Mouse (Mus musculus) frontal cortex, adult 2 months (tissue): ENCODE data around the gene Chchd10. TPM values are rescaled to one million over a fixed set of nuclear protein-coding genes. Genes with fewer than 3 reads are reported as not detected.

Experiments
- DNase-seq, 2 experiments: peaks; one replicate each; pipeline ENCODE4 v3.0.0; 2022; ENCODE audit warnings: low spot score in 1 of 2; ENCODE audit errors: extremely low spot score in 1 of 2
- polyA plus RNA-seq: library from polyadenylated mRNA; depleted of rRNA; stranded (reverse); fragments of >200 nt; gene quantifications from 2 replicates; pipeline ENCODE4 v1.2.3, GENCODE M21; 2012

Gene Chchd10
- polyA plus RNA-seq, 1 experiment: 453 TPM

DNA sequence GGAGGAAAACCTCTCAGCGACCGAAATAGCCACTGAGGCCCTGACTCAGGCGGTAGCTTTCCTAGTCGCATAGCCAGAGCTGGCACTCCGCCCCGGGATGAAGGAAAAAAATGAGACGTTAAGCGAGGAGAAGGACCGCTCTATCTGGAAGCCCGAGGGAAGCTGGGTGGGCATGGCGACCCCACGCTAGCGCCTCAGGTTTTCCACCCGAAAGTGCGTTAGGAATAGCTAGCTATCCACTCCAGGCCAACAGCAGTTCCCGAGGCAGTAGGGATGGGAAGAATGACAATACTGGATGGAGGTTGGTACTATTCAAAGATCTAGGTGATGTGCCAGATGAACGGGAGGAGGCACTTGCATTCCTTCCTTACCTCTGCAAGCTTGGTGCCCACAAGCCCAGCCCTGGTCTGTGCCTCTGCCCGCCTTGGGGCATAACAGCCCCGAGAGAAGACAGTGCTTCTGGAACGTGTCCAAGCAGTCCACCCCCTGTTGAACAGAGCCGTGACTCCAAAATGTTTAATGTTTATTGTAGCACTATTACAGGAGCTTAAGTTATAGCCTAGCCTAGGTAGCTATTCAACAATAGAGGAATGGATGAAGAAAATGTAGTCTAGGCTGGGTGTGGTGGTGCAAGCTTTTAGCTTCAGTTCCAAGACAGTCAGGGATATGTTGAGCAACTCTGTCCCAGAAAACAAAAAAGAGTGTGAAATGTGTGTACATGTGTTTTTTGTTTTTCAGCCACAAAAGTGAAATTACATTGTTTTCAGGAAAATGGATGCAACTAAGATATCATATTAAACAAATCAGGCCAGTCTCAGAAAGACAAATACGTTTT, 11.0 kb upstream of the Chchd10 start:
- DNase-seq: peak in 1 of 2 experiments; percentile 46

DNA sequence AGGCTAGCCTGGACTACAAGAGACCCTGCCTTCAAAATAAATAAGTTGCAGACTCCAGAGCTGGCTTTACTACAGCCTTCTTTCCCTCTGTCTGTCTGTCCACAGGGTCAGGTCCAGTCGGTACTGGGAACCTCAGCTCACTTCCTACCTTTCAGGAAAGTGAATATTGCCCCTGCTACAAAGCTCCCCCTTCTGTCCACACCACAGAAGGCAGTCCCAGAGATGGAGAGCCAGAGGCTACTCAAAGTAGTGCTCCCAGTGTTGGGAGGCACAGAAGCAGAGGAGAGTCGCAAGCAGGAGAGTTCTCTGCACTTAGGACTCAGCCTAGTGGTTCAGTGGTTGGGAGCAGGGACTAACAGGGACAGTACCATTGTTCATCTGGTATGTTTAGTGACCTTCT, 8.6 kb upstream of the Chchd10 start:
- DNase-seq: no peak

DNA sequence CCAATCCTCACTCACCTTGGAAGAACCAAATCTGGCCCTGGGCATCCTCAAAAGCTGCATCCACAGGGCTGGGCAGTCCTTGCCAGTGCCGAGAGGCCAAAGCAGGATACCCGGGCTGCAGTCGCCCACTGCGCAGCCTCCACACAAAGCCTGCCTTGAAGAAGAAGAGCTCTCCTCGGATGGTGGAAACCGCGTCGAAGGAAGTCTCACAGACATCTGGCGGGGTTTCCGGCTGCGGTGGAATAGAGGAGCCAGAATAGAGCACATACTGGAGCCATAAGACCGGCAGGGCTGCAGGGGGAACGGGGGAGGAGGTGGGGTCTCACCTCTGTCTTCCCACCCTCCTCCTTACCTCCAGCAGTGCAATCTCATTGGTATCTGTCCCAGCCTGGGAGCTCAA, 6.5 kb upstream of the Chchd10 start:
- no peak for DNase-seq

DNA sequence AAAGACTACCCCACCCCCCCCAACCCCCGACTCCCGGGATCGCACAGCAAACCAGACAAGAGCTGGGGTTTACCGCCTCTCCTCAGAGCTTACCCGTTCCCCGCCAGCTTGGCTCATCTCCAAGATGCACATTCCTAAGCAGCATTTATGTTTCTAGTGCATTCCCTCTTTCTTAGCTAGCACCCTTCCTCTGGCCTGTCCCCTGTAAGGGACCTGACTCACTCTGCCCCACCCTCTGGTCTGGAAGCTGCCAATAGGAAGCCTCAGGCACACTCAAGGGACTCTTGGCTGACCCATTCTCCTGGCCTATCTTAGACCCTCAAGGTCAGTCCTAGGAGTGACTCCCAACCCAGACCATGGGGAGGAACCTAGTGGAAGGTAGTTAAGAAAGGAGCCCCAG, 2.6 kb upstream of the Chchd10 start:
- DNase-seq: no peak

DNA sequence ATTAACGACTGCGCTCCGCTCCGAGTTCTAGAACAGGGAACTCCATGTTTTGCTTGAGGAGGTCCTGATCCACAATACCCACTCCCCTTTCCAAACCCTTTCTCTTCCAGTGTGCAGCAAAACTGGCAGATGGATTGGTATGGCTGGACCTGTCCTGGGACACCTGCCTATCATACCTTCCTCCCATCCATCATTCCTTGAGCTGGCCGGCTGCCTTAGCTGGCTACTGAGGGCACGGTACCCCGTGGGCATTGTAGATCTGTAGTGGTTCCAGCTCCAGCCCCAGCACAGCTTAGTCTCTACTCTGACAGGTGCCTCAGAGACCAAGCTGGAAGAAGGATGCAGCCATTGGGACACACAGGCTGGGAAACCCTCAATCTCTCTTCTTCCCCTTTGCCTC, 1.6 kb upstream of the Chchd10 start:
- no peak for DNase-seq

DNA sequence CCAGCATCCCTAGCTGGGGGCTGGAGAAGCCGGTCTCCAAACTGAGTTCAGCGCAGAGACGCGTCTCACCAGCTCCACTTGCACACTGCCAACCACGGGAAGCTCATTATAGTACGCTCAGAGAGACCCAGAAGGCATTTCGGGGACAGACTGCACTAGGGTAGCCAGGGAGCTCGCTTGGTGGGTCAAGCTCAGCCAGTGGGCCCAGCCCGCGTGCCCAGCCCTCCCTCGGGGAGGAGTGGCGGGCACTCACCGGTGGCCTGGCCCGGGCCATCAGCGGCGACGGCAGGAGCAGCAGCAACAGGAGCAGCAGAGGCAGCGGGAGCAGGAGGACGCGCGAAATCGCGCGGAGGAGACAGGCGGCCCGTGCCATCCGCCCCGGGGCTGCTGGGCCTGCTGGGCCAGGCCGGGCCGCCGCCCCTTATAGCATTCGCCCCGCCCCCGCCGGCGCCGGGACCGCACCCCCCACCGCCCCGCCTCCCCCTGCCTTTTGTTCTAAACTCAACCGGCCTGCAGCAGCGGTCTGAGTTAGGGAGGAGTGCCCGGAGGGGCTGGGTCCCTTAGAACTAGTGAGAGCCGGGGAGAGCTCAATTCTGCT, 750 bp upstream of the Chchd10 start:
- DNase-seq: no peak

DNA sequence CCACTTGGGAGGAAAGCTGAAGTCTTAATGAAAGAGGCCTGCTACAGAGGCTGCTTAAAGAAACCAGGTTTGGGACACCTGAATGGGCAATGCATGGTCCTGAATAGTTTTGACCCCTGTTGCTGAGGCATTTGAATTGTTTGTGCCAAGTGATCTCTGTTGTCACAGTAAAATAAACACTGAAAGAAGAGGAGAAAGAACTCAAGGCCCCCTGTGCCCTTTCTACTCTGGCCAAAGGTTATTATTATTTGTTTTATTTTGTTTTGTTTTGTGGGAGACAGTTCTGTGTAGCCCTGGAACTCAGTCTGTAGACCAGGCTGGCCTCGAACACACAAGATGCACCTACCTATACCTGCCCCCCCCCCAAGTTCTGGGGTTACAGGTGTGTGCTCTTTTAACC, 2.1 kb downstream of the Chchd10 start:
- no peak for DNase-seq

DNA sequence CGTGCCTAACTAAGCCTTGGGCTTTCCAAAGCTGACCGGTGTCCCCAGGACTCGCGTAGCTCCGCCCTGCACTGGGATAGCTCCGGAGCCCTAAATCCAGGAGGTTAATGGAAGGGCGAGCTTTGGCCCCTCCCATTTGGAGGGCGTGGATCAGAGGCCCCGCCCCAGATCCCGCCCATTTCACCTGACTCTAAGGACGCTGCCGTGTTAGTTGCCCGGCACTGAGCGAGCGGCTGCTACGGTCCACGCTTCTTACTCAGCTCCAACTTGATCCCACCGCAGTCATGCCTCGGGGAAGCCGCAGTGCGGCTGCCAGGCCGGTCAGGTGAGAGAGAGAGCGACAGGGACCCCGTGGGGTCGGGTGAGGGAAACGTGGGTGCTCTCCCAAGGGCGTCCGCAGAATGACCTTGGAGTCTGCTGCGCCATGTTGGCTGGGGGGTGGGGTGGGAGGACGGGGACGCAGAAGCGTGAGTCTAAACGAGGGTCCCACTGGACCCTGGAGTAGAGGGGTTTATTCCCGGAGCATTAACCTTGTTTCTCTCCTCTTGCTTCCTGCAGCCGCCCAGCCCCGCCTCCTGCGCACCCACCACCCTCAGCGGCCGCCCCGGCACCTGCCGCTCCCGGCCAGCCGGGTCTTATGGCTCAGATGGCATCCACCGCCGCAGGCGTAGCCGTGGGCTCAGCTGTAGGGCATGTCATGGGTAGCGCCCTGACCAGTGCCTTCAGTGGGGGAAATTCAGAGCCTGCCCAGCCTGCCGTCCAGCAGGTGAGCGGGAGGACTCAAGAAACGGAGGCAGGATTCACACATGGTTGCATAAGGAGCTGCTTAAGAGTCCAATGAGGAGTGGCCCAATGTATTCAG, 3.0 kb downstream of the Chchd10 start, which contains the start of gene Mmp11:
Gene Mmp11, minus strand, starts transcription at position 817 of the 862 bp plus-strand sequence.
- DNase-seq: peak; percentile 54 to 80

DNA sequence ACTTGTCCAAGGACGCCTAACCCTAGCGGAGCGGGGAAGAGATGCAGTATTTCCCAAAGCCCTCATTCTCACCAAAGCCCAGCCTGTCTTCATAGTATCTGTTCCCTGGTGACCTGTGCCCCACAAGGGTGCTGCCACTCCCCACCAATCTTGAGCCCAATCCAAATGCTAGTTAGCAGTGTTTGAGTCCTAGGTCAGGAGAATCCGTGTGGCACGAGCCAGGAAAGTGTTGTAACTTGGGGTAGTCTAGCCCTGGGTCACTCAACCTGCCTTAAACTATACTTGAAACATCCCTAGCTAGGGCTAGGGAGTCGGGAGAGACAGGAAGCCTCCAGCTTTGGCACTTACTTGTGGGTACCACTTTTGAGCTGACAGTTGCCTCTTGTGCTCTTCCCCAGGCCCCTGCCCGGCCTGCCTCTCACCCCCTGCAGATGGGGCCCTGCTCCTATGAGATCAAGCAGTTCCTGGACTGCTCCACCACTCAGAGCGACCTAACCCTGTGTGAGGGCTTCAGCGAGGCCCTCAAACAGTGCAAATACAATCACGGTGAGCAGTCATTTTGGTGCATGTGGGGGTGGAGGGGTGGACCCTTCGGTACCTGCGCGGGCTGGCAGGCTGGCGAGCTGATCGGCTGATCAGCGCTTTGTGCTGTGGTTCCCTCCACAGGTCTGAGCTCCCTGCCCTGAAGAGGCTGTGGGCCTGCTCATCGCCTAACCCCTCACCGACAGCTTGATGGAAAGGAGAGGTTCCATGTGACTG, 4.2 kb downstream of the Chchd10 start:
- no peak for DNase-seq

DNA sequence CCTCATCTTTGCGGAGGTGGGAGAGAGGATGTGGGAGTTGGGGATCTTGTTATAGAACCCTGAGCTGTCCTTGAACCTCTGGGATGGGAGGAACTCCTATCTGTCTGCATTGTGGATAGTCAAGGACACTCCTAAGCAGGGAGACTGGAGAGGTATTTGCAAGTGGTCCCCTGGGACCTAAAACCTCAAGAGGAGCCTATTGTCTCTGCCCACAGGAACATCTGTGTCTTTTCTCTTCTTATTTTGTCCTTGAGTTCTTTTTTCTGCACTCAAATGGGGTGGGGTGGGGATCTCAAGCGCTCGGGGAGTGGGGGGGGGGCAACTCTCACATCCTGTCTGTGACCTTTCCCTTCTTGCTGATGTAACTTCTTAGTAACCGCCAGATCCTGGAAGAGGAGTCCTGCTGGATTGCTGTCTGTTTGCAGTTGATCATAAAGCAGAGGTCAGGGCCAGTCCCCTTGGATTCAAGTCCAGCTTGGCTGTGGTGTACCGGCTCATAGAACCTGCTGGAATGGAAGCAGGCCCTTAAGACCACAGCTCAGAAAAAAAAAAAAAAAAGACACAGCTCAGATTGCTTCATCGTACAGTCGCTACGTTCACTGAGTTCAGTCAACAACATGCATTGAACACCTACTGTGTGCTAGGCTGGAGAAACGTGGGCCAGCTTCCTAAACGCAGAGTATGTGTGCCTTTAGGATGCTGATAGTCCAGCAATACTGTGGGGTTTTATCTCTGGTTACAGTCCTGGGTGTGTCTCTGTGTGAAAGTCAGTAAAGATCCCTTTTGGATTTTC, 5.1 kb downstream of the Chchd10 start:
- DNase-seq: no peak

DNA sequence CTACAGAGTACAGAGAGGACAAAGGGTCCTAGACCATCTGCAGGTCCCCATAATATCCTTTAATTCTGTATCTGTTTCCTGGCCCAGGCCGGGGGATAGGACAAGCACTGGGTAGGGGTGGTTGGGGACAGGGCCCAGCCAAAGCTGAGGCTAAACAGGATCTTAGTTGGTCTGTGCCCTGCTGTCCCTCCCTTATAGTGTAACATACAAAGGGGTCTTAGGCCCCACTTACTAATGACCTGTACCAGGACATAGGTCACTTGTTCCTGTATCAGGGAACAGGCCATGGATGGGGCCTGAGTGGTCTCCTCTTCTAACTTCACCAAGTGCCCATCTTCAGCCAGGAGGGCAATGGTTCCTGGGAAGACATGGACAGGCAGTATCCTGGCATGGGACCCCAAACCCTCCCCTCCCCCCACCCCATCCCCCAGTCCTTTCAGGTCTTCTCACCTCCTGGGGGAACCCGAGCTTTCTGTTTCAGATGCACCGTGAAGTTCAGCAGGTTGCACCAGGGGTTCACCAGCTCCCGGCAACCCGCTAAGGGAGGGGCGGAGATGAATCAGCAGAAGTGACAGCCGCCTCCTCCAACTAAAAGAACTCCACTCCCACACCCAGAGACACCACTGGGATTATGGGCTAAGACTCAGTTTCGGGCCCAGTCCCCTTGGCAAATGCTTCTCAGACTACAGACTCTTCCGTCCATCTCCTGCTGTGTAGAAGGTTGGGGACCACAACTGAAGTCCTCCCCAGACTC, 6.7 kb downstream of the Chchd10 start:
- peak in 1 of 2 experiments; percentile 68 for DNase-seq

DNA sequence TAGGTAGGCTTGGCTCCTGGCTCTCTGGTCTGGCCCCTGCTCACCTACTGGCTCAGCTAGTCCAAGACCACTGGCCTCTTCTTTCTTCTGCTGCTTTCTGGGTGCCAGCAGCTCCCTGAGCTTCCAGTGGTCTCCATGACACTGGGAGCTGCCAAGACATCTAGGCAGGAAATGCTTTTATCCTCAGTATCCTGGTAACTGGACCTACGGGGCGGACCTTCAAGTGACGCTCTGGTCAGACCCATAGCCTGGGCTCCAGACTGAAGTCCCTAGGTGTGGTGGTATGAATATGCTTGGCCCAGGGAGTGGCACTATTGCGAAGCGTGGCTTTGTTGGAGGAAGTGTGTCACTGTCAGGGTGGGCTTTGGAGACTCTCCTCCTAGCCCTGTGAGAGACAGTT, 7.6 kb downstream of the Chchd10 start, which contains the start of gene Gm867:
Gene Gm867, minus strand, starts transcription at position 153 of the 400 bp plus-strand sequence.
- no peak for DNase-seq

DNA sequence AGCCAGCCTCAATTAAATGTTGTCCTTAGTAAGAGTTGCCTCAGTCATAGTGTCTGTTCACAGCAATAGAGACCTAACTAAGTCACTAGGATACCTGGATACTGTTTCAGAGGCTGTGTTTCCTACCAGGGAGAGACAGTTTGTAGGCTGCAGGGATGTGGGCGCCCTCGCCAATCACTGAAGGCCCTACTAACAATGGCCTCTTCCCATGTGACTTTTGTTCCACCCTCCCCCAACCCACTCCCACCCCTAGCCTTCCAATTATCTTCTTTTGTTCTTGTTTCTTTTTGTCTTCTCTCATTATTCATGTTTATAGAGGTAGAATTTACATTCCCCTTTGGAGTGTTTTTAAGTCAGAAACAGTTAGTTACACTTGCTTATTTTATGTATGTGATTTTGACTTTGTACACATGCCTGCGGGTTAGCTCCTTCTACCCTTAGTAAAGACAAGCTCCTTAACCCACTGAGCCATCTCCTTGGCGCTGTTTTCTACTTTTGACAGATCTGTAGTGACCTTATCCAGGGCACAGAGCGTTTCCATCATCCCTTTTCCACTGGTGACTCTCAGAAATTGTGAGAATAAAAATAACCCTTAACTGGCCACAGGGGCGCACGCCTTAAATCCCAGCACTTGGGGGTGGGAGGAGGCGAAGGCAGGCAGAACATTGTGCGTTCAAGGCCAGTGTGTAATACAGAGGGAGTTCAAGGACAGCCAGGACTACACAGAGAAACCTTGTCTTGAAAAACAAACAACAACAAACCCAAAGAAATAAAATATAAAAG, 8.3 kb downstream of the Chchd10 start:
- DNase-seq: no peak

DNA sequence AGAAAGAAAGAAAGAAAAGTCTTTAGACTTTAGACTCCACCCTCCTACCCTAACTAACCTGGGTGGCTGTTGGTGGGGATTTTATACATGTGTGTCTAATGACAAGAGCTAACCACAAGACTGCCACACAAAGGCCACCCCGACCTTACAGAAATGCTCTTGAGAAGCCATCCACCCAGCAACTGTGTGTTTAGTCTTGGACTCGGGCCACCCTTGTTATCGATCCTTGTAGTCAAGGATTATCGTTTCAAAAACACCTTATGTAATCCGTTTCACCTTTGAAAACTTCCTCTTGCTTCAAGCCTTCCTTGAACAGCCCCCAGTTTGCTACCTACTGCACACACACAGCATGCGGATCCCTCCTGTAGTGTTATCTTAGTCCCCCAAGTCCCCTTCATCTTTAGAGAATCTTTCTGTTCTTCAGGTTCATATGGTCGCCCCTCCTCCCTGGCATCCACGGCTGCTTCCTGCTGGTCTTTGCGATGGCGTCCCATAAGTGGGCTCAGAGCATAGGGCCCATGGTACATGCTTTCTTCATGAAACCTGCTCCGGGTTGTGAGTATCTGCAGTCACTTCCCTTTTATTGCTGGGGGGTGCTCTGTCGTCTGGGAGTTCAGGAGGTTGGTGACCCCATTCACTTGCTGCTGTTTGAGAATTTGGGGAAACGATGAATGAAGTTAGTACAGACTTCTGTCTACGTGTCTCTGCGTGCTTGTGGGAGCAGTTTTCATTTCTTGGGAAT, 10.0 kb downstream of the Chchd10 start, which contains the start of gene Vpreb3:
Gene Vpreb3, plus strand, starts transcription at position 322 of the 742 bp plus-strand sequence.
- DNase-seq: no peak

DNA sequence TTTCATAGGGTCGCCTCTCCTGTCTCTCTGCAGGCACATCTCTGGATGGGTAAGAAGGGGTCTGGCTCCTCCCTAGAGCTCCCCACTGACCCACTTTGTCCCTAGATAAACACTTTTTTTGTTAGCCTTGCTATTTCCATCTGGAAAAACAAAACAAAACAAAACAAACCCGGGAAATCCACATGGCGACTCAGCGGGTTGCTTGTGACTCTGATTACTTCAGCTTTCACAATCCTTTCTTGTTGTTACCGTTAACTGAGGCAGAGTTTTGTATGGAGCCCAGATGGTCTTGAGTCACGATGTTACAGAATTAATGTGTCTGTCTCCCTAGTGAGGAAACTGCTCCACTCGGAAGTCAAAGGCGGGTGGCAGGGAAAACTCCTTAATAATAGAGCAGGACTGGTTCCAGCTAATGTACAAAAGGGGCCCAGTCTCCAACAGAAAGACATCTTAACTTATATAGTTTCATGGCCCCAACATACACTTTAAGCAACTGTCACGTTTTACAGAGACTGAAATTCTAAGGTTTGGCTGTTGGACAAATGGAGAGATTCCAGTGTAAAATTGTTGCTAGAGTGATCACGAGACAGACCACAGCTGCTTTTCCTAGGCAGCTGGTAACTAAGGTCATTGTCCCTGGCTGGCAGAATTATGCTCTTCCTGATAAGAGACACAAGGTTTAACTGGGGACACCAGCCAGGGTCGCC, 11.3 kb downstream of the Chchd10 start:
- no peak for DNase-seq

DNA sequence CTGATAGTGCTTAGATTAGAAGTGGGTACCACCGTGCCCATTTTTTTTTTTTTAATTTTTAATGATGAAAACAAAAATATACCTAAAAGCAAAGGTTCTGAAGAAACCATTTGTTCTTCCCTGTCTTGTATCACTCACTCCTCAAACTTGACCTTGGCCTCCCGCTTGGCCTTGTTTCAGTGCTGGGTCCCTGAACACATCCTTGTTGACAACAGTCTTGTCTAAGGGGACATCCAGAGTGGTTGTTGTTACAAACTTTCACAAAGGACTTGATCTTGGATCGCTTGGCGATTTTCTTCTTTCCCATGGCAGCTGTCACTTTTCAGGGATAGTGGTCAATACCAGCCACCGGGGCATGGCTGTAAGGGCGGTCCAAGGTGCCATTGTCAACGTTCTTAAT, 12.3 kb downstream of the Chchd10 start:
- DNase-seq: no peak

DNA sequence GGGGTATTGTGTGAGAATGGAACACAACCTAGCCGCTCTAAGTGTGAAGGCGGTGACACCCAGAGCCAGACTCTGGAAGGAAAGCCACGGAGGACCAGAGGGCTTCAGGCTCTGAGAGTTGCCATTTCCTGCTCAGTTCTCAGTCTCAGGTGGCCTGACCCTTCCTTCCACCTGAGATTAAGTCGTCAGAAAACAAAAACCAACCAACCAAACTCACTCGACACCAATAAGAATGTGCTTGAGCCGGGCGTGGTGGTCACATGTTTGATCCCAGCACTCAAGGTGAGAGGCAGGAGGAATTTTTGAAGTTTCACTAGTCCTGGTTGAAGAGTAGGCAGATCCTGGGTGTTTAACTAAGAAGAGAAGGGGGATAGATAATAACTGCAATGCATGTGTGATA, 13.0 kb downstream of the Chchd10 start:
- no peak for DNase-seq
